Mouse (Mus musculus) c-Kit-negative CD71-positive TER-119-positive erythroid progenitor cells, embryonic 14.5 days (primary cell): ENCODE measurements around the gene Bmp6.

Experiments
- DNase-seq: peaks from one replicate; pipeline ENCODE4 v3.0.0-alpha.2; 2013; ENCODE audit warnings: low read depth, low spot score

Bmp6 gene

GRCm38 (mm10) chr13:38513921-38514320 lies 169.0 kb downstream of the Bmp6 start:
- no peak for DNase-seq

- no peak for DNase-seq
Measured at GRCm38 (mm10) chr13:38515431-38515830, 170.5 kb downstream of the Bmp6 start.

DNA sequence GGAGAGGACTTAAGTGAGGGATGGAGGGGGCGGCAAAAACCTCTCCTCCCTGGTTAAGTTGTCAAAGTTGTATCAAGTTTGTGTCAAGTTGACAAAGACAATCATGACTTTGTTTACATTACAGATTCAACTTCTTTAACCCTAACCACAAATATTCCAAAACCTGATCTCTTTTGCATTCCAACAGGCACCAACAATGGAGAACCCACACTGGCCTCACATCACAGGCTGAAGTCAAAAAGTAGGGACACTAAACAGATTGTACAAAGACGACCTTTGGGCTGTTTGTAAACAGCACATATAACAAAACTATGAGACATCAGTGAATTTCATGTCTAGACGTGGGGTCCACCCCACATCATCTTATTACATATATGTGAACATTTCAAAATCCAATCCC lies 170.9 kb downstream of the Bmp6 start:
- no peak for DNase-seq

DNA sequence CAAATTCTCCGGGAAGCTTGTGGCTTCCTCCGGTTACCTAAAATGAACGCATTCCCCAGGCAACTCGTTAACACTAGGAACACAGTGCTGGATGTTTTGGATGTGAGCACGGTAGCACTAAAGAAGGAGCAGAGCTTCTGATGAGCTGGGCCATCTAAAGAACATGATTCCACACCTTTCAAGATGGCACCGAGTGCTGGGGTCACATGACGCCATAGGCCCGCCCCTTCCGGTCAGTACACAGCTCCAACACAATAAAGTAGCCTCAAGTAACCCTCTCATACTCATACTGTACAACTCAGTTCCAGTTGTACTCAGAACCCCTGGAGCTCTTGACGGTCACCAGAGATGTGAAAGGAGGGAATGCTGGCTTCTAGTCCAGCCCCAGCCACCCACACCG lies 171.7 kb downstream of the Bmp6 start:
- no peak for DNase-seq

- DNase-seq = no peak
Measured at GRCm38 (mm10) chr13:38520299-38520698, 175.4 kb downstream of the Bmp6 start.

- no peak for DNase-seq
Measured at GRCm38 (mm10) chr13:38522056-38522654, 177.2 kb downstream of the Bmp6 start.

GRCm38 (mm10) chr13:38523231-38523630 lies 178.3 kb downstream of the Bmp6 start:
- no peak for DNase-seq

- no peak for DNase-seq
Measured at GRCm38 (mm10) chr13:38525261-38525660, 180.4 kb downstream of the Bmp6 start.

GRCm38 (mm10) chr13:38526116-38526515 lies 181.2 kb downstream of the Bmp6 start:
- DNase-seq = no peak

- DNase-seq = no peak
Measured at GRCm38 (mm10) chr13:38527041-38527796, 182.3 kb downstream of the Bmp6 start.

DNA sequence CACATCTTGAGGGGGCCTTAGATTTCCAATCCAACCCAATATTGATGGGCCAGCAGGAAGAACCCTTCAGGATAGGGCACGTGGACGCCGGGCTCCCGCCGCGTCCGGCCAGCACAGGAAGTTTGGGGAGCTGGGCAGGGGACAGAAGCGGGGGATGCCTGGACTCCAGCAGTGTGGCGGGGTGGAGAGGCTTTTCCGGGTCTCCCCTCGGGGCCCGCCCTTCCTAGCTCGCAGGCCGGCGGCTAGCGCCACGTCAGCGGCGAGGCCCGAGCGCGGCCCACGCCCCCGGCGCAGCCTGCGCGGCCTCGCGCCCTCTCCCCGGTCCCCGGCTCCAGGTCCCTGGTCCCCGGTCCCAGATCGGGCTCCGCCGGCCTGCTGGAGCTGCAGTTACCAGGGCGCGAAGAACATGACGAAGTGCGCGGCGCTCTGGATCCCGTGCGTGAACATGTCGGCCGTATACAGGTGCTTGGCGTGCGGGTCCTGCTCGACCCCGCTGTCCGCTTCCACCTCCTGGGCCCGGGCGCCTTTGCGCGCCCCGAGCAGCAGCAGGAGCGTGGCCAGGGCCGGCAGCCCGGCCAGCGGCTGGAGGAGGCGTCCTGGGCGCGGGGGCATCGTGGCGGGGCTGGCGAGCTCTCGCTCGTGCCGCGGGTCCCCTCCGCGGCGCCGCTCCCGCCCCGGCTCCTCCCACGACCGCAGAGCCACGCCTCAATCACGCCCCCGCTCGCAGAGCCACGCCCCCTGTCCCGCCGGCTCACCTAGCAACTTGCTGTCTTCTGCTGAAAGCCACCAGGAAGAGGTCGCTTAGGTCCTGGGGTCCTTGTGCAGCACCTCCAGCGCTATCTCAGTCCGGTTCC lies 183.1 kb downstream of the Bmp6 start:
- DNase-seq = peak; percentile 54

GRCm38 (mm10) chr13:38528687-38529294 lies 183.9 kb downstream of the Bmp6 start, which contains the start of gene Txndc5:
TSS of gene Txndc5 (minus strand) at chr13:38528824.
- DNase-seq = no peak

GRCm38 (mm10) chr13:38529576-38529975 lies 184.7 kb downstream of the Bmp6 start:
- DNase-seq = no peak

DNA sequence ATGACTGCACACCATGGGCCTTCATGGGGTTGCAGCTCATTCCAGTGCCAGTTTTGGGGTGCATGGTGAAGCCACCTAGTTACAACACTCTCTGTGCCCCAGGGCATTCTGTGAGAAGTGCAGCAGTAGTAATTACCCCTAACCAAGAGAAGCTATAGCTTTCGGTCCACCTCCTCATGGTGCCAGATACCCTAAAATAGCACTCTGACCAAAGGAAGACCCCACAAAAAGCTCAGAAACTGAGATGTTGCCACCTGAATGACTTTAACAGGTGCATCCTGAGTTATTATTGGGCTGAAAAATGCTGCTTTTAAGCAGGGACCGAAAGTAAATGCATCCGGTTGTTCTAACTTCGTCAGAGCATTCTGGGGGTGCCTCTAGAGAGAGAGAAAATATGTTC lies 186.6 kb downstream of the Bmp6 start:
- DNase-seq = no peak

- DNase-seq = no peak
Measured at GRCm38 (mm10) chr13:38533461-38533860, 188.6 kb downstream of the Bmp6 start.

- no peak for DNase-seq
Measured at GRCm38 (mm10) chr13:38534016-38534415, 189.1 kb downstream of the Bmp6 start.

DNA sequence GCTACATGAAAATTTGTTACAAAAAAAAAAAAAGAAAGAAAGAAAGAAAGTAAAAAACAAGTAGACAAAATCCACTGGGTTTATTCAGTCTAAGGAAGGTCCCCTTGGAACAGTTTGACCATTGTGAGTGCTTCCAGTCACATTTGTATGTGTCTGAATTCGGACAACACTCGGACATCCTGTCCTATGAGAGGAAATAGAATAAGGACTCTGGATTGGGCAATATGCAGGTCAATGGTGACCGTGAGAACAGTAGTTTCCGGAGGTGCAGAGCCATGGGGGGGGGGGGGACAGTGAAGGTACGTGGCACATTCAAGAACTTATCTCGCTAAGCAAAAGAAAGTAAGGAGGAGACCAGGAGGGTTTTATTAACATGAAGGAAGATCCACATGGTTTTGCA lies 189.8 kb downstream of the Bmp6 start:
- no peak for DNase-seq

DNA sequence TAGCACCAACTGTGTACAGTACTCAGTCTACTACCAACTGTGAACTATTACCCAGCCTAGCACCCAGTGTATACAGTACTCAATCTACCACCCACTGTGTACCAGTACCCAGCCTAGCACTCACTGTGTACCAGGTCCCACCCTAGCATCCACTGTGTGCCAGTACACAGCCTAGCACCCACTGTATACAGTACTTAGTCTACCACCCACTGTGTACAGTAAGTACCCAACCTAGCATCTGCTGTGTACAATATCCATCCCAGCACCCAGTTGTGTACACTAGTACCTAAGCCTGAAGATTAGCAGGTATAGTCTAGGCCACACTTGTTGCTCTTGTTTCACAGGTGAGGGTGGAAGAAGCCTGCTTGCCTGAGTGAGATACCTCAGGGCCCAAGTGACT lies 192.6 kb downstream of the Bmp6 start:
- DNase-seq = no peak

DNA sequence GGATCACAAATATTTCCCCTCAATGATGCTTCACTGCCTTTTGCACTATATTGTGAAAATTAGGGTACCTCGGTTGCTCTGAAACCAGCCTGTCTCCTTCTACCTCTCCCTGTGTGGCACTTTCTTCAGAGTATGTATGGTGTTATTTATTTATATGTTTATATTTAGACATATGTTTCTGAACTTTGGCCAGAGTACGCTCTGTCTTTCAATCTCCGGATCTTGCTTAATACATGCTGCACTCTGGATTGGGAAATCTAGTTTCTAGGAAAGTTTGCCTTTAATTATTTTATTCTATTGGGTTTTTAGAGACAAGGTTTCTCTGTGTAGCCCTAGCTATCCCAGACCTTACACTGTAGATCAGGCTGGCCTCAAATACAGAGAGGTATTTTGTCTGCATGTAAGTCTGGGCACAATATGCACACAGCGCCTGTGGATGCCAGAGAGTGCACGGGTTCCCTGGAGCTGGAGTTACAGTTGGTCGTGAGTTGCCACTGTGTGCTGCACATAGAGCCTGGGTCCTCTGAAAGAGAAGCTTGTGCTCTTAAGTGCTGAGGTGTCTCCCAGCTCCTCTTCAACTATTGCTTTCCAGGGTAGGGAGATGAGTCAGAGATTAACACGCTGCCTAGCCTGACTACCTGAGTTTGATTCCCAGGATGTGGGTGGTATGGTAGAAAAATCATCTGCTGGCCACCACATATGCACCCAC lies 194.4 kb downstream of the Bmp6 start:
- no peak for DNase-seq

GRCm38 (mm10) chr13:38543455-38544125 lies 198.7 kb downstream of the Bmp6 start:
- DNase-seq = no peak
